Mouse (Mus musculus) midbrain, postnatal 0 days (tissue): ENCODE results near the gene Cwc25. TPM values are rescaled to one million over a fixed set of nuclear protein-coding genes. Genes with fewer than 3 reads are reported as not detected.

Experiments
- ATAC-seq: fragments of 200-750 bp; cut with Nextera tagmentation; 2 replicates; pipeline ENCODE4 v1.8.0; 2017; ENCODE audit warnings: moderate number of reproducible peaks, mild to moderate bottlenecking, moderate TSS enrichment, moderate library complexity; ENCODE audit not compliant: low FRiP score
- DNase-seq: peaks from one replicate; pipeline ENCODE4 v3.0.0-alpha.2; 2015; ENCODE audit warnings: low spot score
- H3K27ac ChIP-seq: fragments of 300-500 bp; sonication (generic); 2 replicates; pipeline ENCODE4 v1.5.1; 2014; ENCODE audit warnings: low read depth, mild to moderate bottlenecking, low read length, mixed read lengths
- H3K27me3 ChIP-seq: fragments of 300-500 bp; sonication (generic); 2 replicates; pipeline ENCODE4 v1.6.1; 2014; ENCODE audit warnings: low read length, control low read depth, mixed read lengths; ENCODE audit not compliant: insufficient read depth
- H3K36me3 ChIP-seq: fragments of 300-500 bp; sonication (generic); 2 replicates; pipeline ENCODE4 v1.6.1; 2014; ENCODE audit warnings: low read length, control low read depth, mixed read lengths; ENCODE audit not compliant: insufficient read depth
- H3K4me1 ChIP-seq: fragments of 300-500 bp; sonication (generic); 2 replicates; pipeline ENCODE4 v1.6.1; 2014; ENCODE audit warnings: mild to moderate bottlenecking, control low read depth, antibody characterized with exemption, low read length, mixed read lengths; ENCODE audit not compliant: insufficient read depth
- H3K4me2 ChIP-seq: fragments of 300-500 bp; sonication (generic); 2 replicates; pipeline ENCODE4 v1.6.1; 2014; ENCODE audit warnings: low read depth, mild to moderate bottlenecking, low read length, mixed read lengths; ENCODE audit not compliant: poor library complexity, severe bottlenecking
- H3K4me3 ChIP-seq: fragments of 300-500 bp; sonication (generic); 2 replicates; pipeline ENCODE4 v1.5.1; 2014; ENCODE audit warnings: low read depth, mild to moderate bottlenecking, low read length, moderate library complexity
- H3K9ac ChIP-seq: fragments of 300-500 bp; sonication (generic); replicated peaks from 2 replicates; pipeline ENCODE4 v1.6.1; 2014; ENCODE audit warnings: mild to moderate bottlenecking, low read length, moderate library complexity, mixed read lengths; ENCODE audit not compliant: poor library complexity, severe bottlenecking
- H3K9me3 ChIP-seq: fragments of 300-500 bp; sonication (generic); 2 replicates; pipeline ENCODE4 v1.6.1; 2016; ENCODE audit warnings: low read length, control low read depth
- CTCF ChIP-seq: IDR thresholded peaks from 2 replicates; pipeline ENCODE4 v1.5.1; 2016; ENCODE audit warnings: antibody characterized with exemption, mild to moderate bottlenecking
- WGBS: fragments of 180-500 bp; shearing (Covaris S2); extraction: QIAGEN DNeasy Blood & Tissue Kit; methylation state at CpG from one replicate; pipeline ENCODE4 v1.1.7; 2014; 5-methylcytosine and 5-hydroxymethylcytosine counted together
- polyA plus RNA-seq: library from polyadenylated mRNA; unstranded; fragments of >200 nt; fragmentation: Nextera tagmentation; extraction: Ambion mirVana; gene quantifications from 2 replicates; pipeline ENCODE4 v1.2.1, GENCODE M21; 2015
- total RNA-seq: library from RNA; depleted of rRNA; stranded (reverse); fragments of >200 nt; gene quantifications from 2 replicates; pipeline ENCODE4 v1.2.3, GENCODE M21; 2014

Cwc25 gene
- total and polyA plus RNA-seq, 2 experiments from 2014 or later: 12.0 to 16.0 TPM

GRCm38 (mm10) chr11:97811569-97812362, 45.4 kb upstream of the Cwc25 start:
- peak overlapping the region; percentile 93 for H3K27ac ChIP-seq
- no peak for TF ChIP-seq CTCF
- H3K9me3 ChIP-seq: no peaks in the 10 kb centered on the region
- peak overlapping the region; percentile 39 for H3K4me2 ChIP-seq
- ATAC-seq (0 out of 2 replicates have a peak, but pooled peaks have one; percentile 29), DNase-seq (no peak)
- H3K27me3 ChIP-seq: no peaks in the 10 kb centered on the region
- H3K4me1 ChIP-seq: peaks cover 33% of the 10 kb centered on the region
- WGBS: 22% methylated on average over 12 of the region's 13 CpGs
- H3K4me3 ChIP-seq: no peak overlapping the region
- H3K36me3 ChIP-seq: peaks cover 36% of the 10 kb centered on the region
- H3K9ac ChIP-seq: peak overlapping the region; percentile 44; the same call in 1 of the 2 replicates

GRCm38 (mm10) chr11:97810970-97811369, 44.6 kb upstream of the Cwc25 start:
- H3K4me2 ChIP-seq: no peak overlapping the region
- WGBS: 16% methylated on average over 3 of the region's 3 CpGs
- ATAC-seq: no peak
- H3K27ac ChIP-seq: peak overlapping the region; percentile 93
- no peak overlapping the region for H3K4me3 ChIP-seq
- H3K9me3 ChIP-seq: no peaks in the 10 kb centered on the region
- H3K27me3 ChIP-seq: no peaks in the 10 kb centered on the region
- H3K4me1 ChIP-seq: peaks cover 35% of the 10 kb centered on the region
- peaks cover 28% of the 10 kb centered on the region for H3K36me3 ChIP-seq
- no peak for TF ChIP-seq CTCF
- no peak for DNase-seq
- H3K9ac ChIP-seq: no peak overlapping the region

GRCm38 (mm10) chr11:97810356-97810755, 44.0 kb upstream of the Cwc25 start:
- no peak overlapping the region; the same call in 1 of the 2 replicates for H3K27ac ChIP-seq

GRCm38 (mm10) chr11:97809235-97810121, 43.1 kb upstream of the Cwc25 start:
- WGBS: 74% methylated on average over 7 of the region's 7 CpGs
- Histone ChIP-seq H3K27ac (peak overlapping the region; percentile 26; the same call in 1 of the 2 replicates), H3K9me3 (no peaks in the 10 kb centered on the region), H3K4me3 (no peak overlapping the region), H3K9ac (no peak overlapping the region), H3K36me3 (peaks cover 15% of the 10 kb centered on the region), H3K4me1 (peaks cover 50% of the 10 kb centered on the region), H3K4me2 (no peak overlapping the region), H3K27me3 (no peaks in the 10 kb centered on the region)
- no peak for TF ChIP-seq CTCF
- DNase-seq (no peak), ATAC-seq (no peak)

More at GRCm38 (mm10) chr11:97810356-97810755, 44.0 kb upstream of the Cwc25 start:
- no peak overlapping the region for H3K9ac ChIP-seq
- H3K4me2 ChIP-seq: no peak overlapping the region
- no peaks in the 10 kb centered on the region for H3K9me3 ChIP-seq
- no peak for TF ChIP-seq CTCF
- no peak overlapping the region for H3K4me3 ChIP-seq
- no peaks in the 10 kb centered on the region for H3K27me3 ChIP-seq
- H3K4me1 ChIP-seq: peaks cover 41% of the 10 kb centered on the region
- DNase-seq (no peak), ATAC-seq (no peak)
- WGBS: 71% methylated on average over 7 of the region's 7 CpGs
- H3K36me3 ChIP-seq: peaks cover 22% of the 10 kb centered on the region

- DNase-seq (no peak), ATAC-seq (no peak)
- WGBS: 46% methylated on average over 5 of the region's 5 CpGs
- Histone ChIP-seq H3K4me2 (no peak overlapping the region), H3K36me3 (peaks cover 13% of the 10 kb centered on the region), H3K4me1 (peaks cover 49% of the 10 kb centered on the region), H3K9me3 (no peaks in the 10 kb centered on the region), H3K4me3 (no peak overlapping the region), H3K9ac (no peak overlapping the region), H3K27me3 (no peaks in the 10 kb centered on the region), H3K27ac (peak overlapping the region; percentile 26; the same call in 1 of the 2 replicates)
- no peak for TF ChIP-seq CTCF
Observed at GRCm38 (mm10) chr11:97808621-97809234, 42.4 kb upstream of the Cwc25 start.
